Mouse (Mus musculus) E14TG2a.4 (cell line): ENCODE data around the gene Olfr1291-ps1.

ENCODE experiments used
- H3K27me3 ChIP-seq: 2 replicates; pipeline ENCODE4 v1.6.1; 2014; ENCODE audit warnings: low read length, control low read depth; ENCODE audit not compliant: insufficient read depth
- H3K36me3 ChIP-seq: 2 replicates; pipeline ENCODE4 v1.6.1; 2014; ENCODE audit warnings: low read length, control low read depth; ENCODE audit not compliant: insufficient read depth
- H3K4me1 ChIP-seq: replicated peaks from 2 replicates; pipeline ENCODE4 v1.6.1; 2014; ENCODE audit warnings: low read depth, low read length, control low read depth
- H3K4me3 ChIP-seq: replicated peaks from 2 replicates; pipeline ENCODE4 v1.5.1; 2014; ENCODE audit warnings: mild to moderate bottlenecking, low read length
- H3K9me3 ChIP-seq: 2 replicates; pipeline ENCODE4 v1.6.1; 2014; ENCODE audit warnings: low read length, control low read depth
- CTCF ChIP-seq: conservative IDR thresholded peaks from 2 replicates; pipeline ENCODE4 v1.5.1; 2014; ENCODE audit warnings: low read length
- NANOG ChIP-seq: IDR thresholded peaks from 2 replicates; pipeline ENCODE4 v1.6.1; 2014; ENCODE audit warnings: borderline replicate concordance, low read length, mixed read lengths
- POU5F1 ChIP-seq: IDR thresholded peaks from 2 replicates; pipeline ENCODE4 v1.6.1; 2014; ENCODE audit warnings: low read length, borderline replicate concordance

Gene Olfr1291-ps1

DNA sequence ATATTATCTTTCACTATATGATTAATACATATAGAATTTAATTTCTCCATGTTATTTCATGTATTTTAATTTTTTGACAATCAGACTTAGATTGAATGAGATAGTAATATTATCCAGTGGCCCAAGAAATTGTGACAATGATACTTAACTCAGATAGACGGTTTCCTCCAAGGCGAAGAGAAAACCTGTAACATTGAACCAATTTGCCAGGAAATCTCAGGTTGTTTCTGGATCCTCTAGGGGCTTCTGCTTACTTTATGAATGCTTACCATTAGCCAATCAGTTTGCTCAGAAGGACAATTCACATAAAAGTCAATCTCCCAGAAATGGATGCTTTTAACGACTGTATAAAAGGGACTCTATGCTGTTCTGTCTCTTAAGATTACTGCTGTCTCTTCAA is at the start of gene Olfr1291-ps1:
Gene Olfr1291-ps1, plus strand, starts transcription at position 301 of the 400 bp plus-strand sequence.
- Histone ChIP-seq H3K36me3 (no peaks in the 10 kb centered on the region), H3K4me1 (no peaks in the 10 kb centered on the region), H3K4me3 (no peak within 1 kb of the TSS), H3K9me3 (no peaks in the 10 kb centered on the region), H3K27me3 (no peaks in the 10 kb centered on the region)
- TF ChIP-seq POU5F1 (no peak), NANOG (no peak), CTCF (no peak)

DNA sequence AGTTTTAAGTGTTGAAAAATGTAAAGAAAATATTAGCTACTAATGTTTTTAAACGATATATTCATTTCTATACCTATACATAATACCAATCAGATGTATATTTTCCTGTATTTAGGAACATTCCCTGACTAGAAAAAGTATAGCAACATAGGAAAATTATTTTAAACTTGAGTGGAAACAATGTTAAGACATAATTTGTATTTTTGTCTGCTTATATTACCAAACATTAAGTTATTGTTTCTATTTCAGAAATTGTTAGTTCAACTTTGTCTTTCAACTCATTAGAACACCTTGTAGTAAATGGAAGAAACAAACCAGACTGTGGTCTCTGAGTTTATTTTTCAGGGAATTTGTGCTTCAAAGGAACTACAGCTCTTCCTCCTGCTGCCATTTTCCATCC is 48.1 kb upstream of the Olfr1291-ps1 start, which contains the start of gene Olfr1287:
Gene Olfr1287, plus strand, starts transcription at position 301 of the 400 bp plus-strand sequence.
- no peaks in the 10 kb centered on the region for H3K4me1 ChIP-seq
- peaks cover 11% of the 10 kb centered on the region for H3K9me3 ChIP-seq
- no peaks in the 10 kb centered on the region for H3K36me3 ChIP-seq
- no peak within 1 kb of the TSS for H3K4me3 ChIP-seq
- no peaks in the 10 kb centered on the region for H3K27me3 ChIP-seq
- no peak for TF ChIP-seq POU5F1
- TF ChIP-seq NANOG = no peak
- no peak for TF ChIP-seq CTCF

DNA sequence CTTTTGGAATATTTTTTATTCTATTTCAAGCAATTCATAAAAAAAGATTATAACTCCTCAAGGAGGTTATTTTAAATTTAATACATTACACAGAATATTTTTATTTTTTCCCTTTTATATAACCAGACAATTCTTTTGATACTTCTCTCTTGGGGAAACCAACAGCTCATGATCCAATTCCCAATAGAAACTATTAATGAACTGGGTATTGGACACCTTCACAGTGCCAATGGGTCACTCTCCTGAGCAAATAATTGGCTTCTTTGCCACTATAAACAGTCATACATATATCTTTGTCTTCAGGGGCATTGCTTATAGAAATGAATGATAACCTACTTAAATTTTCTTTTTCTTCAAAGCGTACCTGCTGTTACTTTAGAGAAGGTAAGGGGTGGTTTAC is 23.2 kb upstream of the Olfr1291-ps1 start, which contains the start of gene Olfr1288:
Gene Olfr1288, plus strand, starts transcription at position 301 of the 400 bp plus-strand sequence.
- no peaks in the 10 kb centered on the region for H3K9me3 ChIP-seq
- no peaks in the 10 kb centered on the region for H3K36me3 ChIP-seq
- no peaks in the 10 kb centered on the region for H3K27me3 ChIP-seq
- H3K4me3 ChIP-seq = no peak within 1 kb of the TSS
- H3K4me1 ChIP-seq = no peaks in the 10 kb centered on the region
- no peak for TF ChIP-seq NANOG
- no peak for TF ChIP-seq POU5F1
- TF ChIP-seq CTCF = no peak

DNA sequence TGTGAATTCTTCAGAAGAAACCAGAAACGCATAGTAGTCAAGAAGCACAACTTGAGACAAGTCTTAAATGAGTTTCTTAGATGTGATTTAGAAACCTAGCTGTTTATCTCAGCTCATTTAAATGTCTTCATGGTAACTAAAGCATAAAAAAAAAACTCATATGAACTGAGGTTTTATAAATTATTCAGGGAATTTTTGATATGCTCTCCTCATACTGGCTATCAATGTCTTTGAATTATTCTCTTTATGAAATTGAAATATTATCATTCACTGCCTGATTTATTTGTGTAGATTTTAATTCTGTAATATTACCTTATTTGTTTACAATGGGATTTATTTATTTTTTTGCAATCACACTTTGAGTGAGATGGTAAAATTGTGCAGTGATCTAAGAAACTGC is 16.5 kb upstream of the Olfr1291-ps1 start, which contains the start of gene Olfr1289:
Gene Olfr1289, plus strand, starts transcription at position 301 of the 400 bp plus-strand sequence.
- TF ChIP-seq NANOG (no peak), POU5F1 (no peak), CTCF (no peak)
- H3K4me1 ChIP-seq = no peaks in the 10 kb centered on the region
- H3K27me3 ChIP-seq = no peaks in the 10 kb centered on the region
- H3K36me3 ChIP-seq = no peaks in the 10 kb centered on the region
- H3K4me3 ChIP-seq = no peak within 1 kb of the TSS
- no peaks in the 10 kb centered on the region for H3K9me3 ChIP-seq

DNA sequence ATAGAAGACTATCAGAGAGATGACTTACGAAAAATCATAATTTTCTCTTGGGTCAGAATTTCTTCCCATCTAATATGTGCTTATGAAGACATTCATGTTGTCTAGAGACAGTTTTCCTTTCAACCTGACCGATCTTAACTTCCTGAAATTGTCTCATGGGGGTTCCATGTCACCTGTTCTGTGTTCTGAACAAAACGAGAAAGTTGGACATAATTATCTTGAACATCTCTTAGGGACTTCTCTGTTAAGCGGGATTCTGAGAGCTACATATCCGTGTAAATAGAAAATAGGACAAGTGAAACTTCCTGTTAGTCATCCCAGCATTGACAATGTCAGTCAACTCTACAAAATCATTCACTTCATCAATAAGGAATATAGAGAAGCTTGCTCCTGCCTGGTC is 3.3 kb upstream of the Olfr1291-ps1 start, which contains the start of gene Olfr1290:
Gene Olfr1290, minus strand, starts transcription at position 101 of the 400 bp plus-strand sequence.
- no peaks in the 10 kb centered on the region for H3K27me3 ChIP-seq
- H3K36me3 ChIP-seq = no peaks in the 10 kb centered on the region
- H3K9me3 ChIP-seq = no peaks in the 10 kb centered on the region
- no peaks in the 10 kb centered on the region for H3K4me1 ChIP-seq
- H3K4me3 ChIP-seq = no peak within 1 kb of the TSS
- TF ChIP-seq POU5F1 = no peak
- no peak for TF ChIP-seq NANOG
- no peak for TF ChIP-seq CTCF

DNA sequence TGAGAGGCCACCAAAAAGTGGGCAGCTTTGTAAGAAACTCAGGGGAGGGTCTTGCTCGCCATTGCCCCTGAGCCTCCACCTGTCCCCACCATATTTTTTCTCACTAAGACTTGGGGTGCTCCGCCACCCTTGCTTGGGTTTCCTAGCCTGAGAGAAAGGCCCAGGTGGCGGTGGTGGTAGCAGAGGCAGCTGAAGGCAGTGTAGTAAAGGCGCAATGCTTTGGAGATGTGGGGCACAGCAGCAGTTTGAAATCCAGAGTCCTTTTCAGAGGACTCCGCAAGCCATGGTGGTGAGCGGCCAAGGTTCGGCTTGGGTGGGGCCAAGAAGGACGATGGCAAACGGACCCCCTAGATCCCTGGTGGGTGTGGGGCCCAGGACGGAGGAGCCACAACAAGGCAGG is 20.5 kb downstream of the Olfr1291-ps1 start:
- Histone ChIP-seq H3K9me3 (peaks cover 23% of the 10 kb centered on the region), H3K27me3 (no peaks in the 10 kb centered on the region)
- TF ChIP-seq POU5F1 (no peak), NANOG (no peak), CTCF (no peak)

DNA sequence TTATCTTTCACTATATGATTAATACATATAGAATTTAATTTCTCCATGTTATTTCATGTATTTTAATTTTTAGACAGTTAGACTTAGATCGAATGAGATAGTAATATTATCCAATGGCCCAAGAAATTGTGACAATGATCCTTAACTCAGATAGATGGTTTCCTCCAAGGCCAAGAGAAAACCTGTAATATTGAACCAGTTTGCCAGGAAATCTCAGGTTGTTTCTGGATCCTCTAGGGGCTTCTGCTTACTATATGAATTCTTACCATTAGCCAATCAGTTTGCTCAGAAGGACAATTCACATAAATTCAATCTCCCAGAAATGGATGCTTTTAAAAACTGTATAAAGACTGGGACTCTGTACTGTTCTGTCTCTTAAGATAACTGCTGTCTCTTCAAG is 27.9 kb downstream of the Olfr1291-ps1 start, which contains the start of gene Olfr1293-ps:
Gene Olfr1293-ps, plus strand, starts transcription at position 301 of the 400 bp plus-strand sequence.
- Histone ChIP-seq H3K27me3 (no peaks in the 10 kb centered on the region), H3K36me3 (no peaks in the 10 kb centered on the region), H3K9me3 (peaks cover 14% of the 10 kb centered on the region), H3K4me1 (no peaks in the 10 kb centered on the region), H3K4me3 (no peak within 1 kb of the TSS)
- TF ChIP-seq POU5F1 = no peak
- TF ChIP-seq CTCF = no peak

More for the DNA sequence above, 20.5 kb downstream of the Olfr1291-ps1 start:
- H3K36me3 ChIP-seq = no peaks in the 10 kb centered on the region
- peaks cover 3% of the 10 kb centered on the region; the same call in 1 of the 2 replicates for H3K4me1 ChIP-seq
- H3K4me3 ChIP-seq = 0 out of 2 replicates have a peak overlapping the region, but pooled peaks have one; percentile 35

DNA sequence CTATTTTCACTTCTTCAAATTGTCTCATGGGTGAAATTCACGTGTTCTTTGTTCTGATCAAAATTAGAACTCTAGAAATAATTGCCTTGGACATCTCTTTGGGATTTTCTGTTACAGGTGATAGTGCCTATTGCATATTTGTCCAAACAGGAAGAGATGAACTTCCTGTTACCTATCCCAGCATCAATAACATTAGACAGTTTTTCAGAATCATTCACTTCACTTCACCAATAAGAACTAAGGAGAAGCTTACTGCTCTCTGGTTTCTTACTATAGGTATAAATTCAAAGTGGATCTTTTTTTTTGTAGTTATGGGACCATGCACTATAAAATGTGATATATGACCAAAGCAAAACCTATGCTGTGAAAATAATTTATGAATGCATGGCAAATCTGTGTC is 43.2 kb downstream of the Olfr1291-ps1 start, which contains the start of gene Olfr1294:
Gene Olfr1294, minus strand, starts transcription at position 101 of the 400 bp plus-strand sequence.
- H3K9me3 ChIP-seq = peaks cover 4% of the 10 kb centered on the region
- no peaks in the 10 kb centered on the region for H3K4me1 ChIP-seq
- no peak within 1 kb of the TSS for H3K4me3 ChIP-seq
- H3K36me3 ChIP-seq = no peaks in the 10 kb centered on the region
- no peaks in the 10 kb centered on the region for H3K27me3 ChIP-seq
- TF ChIP-seq POU5F1 = no peak
- no peak for TF ChIP-seq CTCF
- no peak for TF ChIP-seq NANOG
